Mouse (Mus musculus): ENCODE measurements at regions not wholly inside any gene's neighbourhood (a gene's known extent, or its start where the extent isn't known, plus 50 kb on each side); places are given as distances from the start of the nearest gene placed in this dataset.
"Not testable (repeated sequence)": the region's sequence is repeated elsewhere in the genome, so short reads cannot be mapped to it uniquely, and the experiment has no call there.

GRCm38 (mm10) chr6:81820078-81820477 is 103.4 kb upstream of the Gcfc2 start:
- no peaks in the 10 kb centered on the region for H3K27me3 ChIP-seq (ENCODE audit: control insufficient read depth, insufficient read depth, low read length)
- no peaks in the 10 kb centered on the region for H3K4me1 ChIP-seq (ENCODE audit: control insufficient read depth, insufficient read depth)
- H3K9ac ChIP-seq (replicated peaks; ENCODE audit: low read depth, low read length), result no peak overlapping the region
- no peak overlapping the region for H3K27ac ChIP-seq (ENCODE audit: low read depth)
- no peak overlapping the region for H3K4me3 ChIP-seq (ENCODE audit: low read depth, low read length)
- TF ChIP-seq CTCF (IDR thresholded peaks at IDR 0.05; ENCODE audit: low read depth), result no peak
- TF ChIP-seq EP300 (IDR thresholded peaks at IDR 0.05; ENCODE audit: low read depth), result no peak
- H3K9me3 ChIP-seq (replicated peaks; ENCODE audit: control insufficient read depth, low read length), result no peaks in the 10 kb centered on the region
- no peaks in the 10 kb centered on the region for H3K36me3 ChIP-seq (replicated peaks; ENCODE audit: control insufficient read depth, insufficient read depth, low read length)
- DNase-seq (ENCODE audit: low spot score) (no peak), ATAC-seq (ENCODE audit: insufficient read depth, low read depth) (no peak)
- H3K4me2 ChIP-seq (ENCODE audit: low read depth, low read length), result no peak overlapping the region
- 61% methylated on average over 5 of the region's 5 CpGs for WGBS

GRCm38 (mm10) chr6:81839474-81840153 is 83.9 kb upstream of the Gcfc2 start:
- H3K4me3 ChIP-seq (ENCODE audit: low read depth, low read length), result peak overlapping the region; percentile 25; the same call in 1 of the 2 replicates
- ATAC-seq (ENCODE audit: insufficient read depth, low read depth), result no peak
- H3K9me3 ChIP-seq (replicated peaks; ENCODE audit: control insufficient read depth, low read length), result no peaks in the 10 kb centered on the region
- H3K9ac ChIP-seq (replicated peaks; ENCODE audit: low read depth, low read length), result no peak overlapping the region
- no peaks in the 10 kb centered on the region for H3K4me1 ChIP-seq (ENCODE audit: control insufficient read depth, insufficient read depth)
- peak overlapping the region; percentile 45 for H3K4me2 ChIP-seq (ENCODE audit: low read depth, low read length)
- no peaks in the 10 kb centered on the region for H3K27me3 ChIP-seq (ENCODE audit: control insufficient read depth, insufficient read depth, low read length)
- H3K36me3 ChIP-seq (replicated peaks; ENCODE audit: control insufficient read depth, insufficient read depth, low read length), result no peaks in the 10 kb centered on the region
- TF ChIP-seq CTCF (IDR thresholded peaks at IDR 0.05; ENCODE audit: low read depth) (peak; percentile 43; the same call in 1 of the 2 replicates), EP300 (IDR thresholded peaks at IDR 0.05; ENCODE audit: low read depth) (no peak)
- no peak for DNase-seq (ENCODE audit: low spot score)
- no peak overlapping the region for H3K27ac ChIP-seq (ENCODE audit: low read depth)
- 51% methylated on average over 11 of the region's 11 CpGs for WGBS

- not testable (repeated sequence) for ATAC-seq (ENCODE audit: insufficient read depth, low read depth); H3K4me2 ChIP-seq (ENCODE audit: low read depth, low read length); H3K27ac ChIP-seq (ENCODE audit: low read depth); H3K9me3 ChIP-seq (replicated peaks; ENCODE audit: control insufficient read depth, low read length); H3K4me1 ChIP-seq (ENCODE audit: control insufficient read depth, insufficient read depth); DNase-seq (ENCODE audit: low spot score); H3K36me3 ChIP-seq (replicated peaks; ENCODE audit: control insufficient read depth, insufficient read depth, low read length); H3K9ac ChIP-seq (replicated peaks; ENCODE audit: low read depth, low read length); H3K27me3 ChIP-seq (ENCODE audit: control insufficient read depth, insufficient read depth, low read length); H3K4me3 ChIP-seq (ENCODE audit: low read depth, low read length)
- 78% methylated on average over 13 of the region's 13 CpGs for WGBS
Measured at GRCm38 (mm10) chr6:81868207-81868606, 55.3 kb upstream of the Gcfc2 start.

Measured in heart, postnatal 0 days (tissue).